Mouse (Mus musculus) midbrain, embryonic 16.5 days (tissue): ENCODE results near the gene Rpl10. TPM values are rescaled to one million over a fixed set of nuclear protein-coding genes. Genes with fewer than 3 reads are reported as not detected.

ENCODE experiments used
- ATAC-seq: fragments of 200-750 bp; cut with Nextera tagmentation; 2 replicates; pipeline ENCODE4 v1.8.0; 2017; ENCODE audit warnings: moderate TSS enrichment
- H3K27ac ChIP-seq: fragments of 300-500 bp; sonication (generic); 2 replicates; pipeline ENCODE4 v1.5.1; 2014; ENCODE audit warnings: mild to moderate bottlenecking, low read length, mixed read lengths
- H3K27me3 ChIP-seq: fragments of 300-500 bp; sonication (generic); 2 replicates; pipeline ENCODE4 v1.6.1; 2014; ENCODE audit warnings: low read depth, low read length, mixed read lengths; ENCODE audit not compliant: control insufficient read depth, insufficient read depth
- H3K36me3 ChIP-seq: fragments of 300-500 bp; sonication (generic); 2 replicates; pipeline ENCODE4 v1.6.1; 2014; ENCODE audit warnings: mild to moderate bottlenecking, low read length, moderate library complexity, mixed read lengths; ENCODE audit not compliant: control insufficient read depth, insufficient read depth
- H3K4me1 ChIP-seq: fragments of 300-500 bp; sonication (generic); 2 replicates; pipeline ENCODE4 v1.6.1; 2014; ENCODE audit warnings: mild to moderate bottlenecking, low read length, mixed read lengths; ENCODE audit not compliant: control insufficient read depth, insufficient read depth
- H3K4me2 ChIP-seq: fragments of 300-500 bp; sonication (generic); 2 replicates; pipeline ENCODE4 v1.6.1; 2014; ENCODE audit warnings: mild to moderate bottlenecking, low read length, mixed read lengths
- H3K4me3 ChIP-seq: fragments of 300-500 bp; sonication (generic); 2 replicates; pipeline ENCODE4 v1.5.1; 2014; ENCODE audit warnings: low read depth, mild to moderate bottlenecking, low read length, moderate library complexity, mixed read lengths
- H3K9ac ChIP-seq: fragments of 300-500 bp; sonication (generic); 2 replicates; pipeline ENCODE4 v1.6.1; 2014; ENCODE audit warnings: low read depth, low read length, mixed read lengths
- H3K9me3 ChIP-seq: fragments of 300-500 bp; sonication (generic); replicated peaks from 2 replicates; pipeline ENCODE4 v1.6.1; 2014; ENCODE audit warnings: mild to moderate bottlenecking, low read length, mixed read lengths; ENCODE audit not compliant: control insufficient read depth, poor library complexity, severe bottlenecking
- WGBS: fragments of 180-500 bp; shearing (Covaris S2); extraction: QIAGEN DNeasy Blood & Tissue Kit; methylation state at CpG from one replicate; pipeline ENCODE4 v1.1.7; 2014; 5-methylcytosine and 5-hydroxymethylcytosine counted together
- microRNA-seq: library from miRNA; unstranded; fragments of <30 nt; microRNA quantifications from one replicate; pipeline ENCODE4, GENCODE M21; 2017
- polyA plus RNA-seq: library from polyadenylated mRNA; unstranded; fragments of >200 nt; fragmentation: Nextera tagmentation; extraction: Ambion mirVana; gene quantifications from 2 replicates; pipeline ENCODE4 v1.2.1, GENCODE M21; 2015

Gene Rpl10
- polyA plus RNA-seq, 1 experiment from 2014 or later: 454 TPM

DNA sequence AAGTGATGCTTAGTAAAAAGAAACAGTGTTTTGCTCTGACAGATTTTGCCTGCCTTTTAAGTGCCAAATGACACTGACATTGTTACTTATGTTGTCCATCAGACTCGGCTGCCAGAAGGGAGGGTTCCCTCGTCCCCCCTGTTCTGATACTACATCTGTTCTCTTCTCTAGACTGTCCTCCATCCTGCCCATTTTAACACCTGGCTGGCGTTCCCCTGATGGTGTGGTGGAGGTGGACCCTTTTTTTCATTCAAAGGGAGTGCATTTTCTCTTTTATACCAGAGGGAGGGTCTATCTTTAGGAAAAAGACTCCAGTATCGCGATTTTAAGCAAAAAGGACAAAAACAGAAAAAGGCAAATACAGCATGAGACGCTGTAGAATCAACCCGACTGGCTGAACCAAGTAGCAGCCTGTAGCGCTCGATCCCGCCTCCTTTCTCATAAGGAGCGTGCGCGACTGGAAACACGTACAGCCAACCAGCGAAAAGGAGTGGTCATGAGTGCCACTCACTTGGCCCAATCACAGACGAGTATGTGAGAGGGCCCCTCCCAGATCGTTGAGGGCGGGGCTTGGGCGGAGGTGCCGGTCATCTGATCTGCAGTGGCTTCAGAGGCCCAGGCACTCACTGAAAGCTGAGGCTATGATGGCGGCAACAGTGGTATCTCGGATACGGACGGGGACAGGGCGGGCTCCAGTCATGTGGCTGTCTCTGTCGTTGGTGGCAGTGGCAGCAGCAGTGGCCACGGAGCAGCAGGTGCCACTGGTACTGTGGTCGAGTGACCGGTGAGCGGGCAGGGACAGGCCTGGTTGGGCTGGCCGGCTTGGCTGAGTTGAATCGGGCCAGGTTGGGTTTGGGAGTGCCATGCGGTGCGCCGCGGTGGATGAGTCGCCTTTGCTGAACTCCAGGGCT lies 26.2 kb downstream of the Rpl10 start, which contains the start of gene Atp6ap1:
Atp6ap1 (plus strand) TSS at position 560 of the 911 bp plus-strand sequence.
- Histone ChIP-seq H3K9me3 (no peaks in the 10 kb centered on the region), H3K27me3 (no peaks in the 10 kb centered on the region), H3K27ac (peak within 1 kb of the TSS; percentile 85), H3K4me2 (peak within 1 kb of the TSS; percentile 78), H3K4me3 (peak within 1 kb of the TSS; percentile 64), H3K36me3 (0 out of 2 replicates have a peak, but pooled peaks cover 3% of the 10 kb centered on the region), H3K4me1 (peaks cover 11% of the 10 kb centered on the region), H3K9ac (peak within 1 kb of the TSS; percentile 84)
- 22% methylated on average over 37 of the region's 37 CpGs for WGBS
- peak; percentile 99 for ATAC-seq

DNA sequence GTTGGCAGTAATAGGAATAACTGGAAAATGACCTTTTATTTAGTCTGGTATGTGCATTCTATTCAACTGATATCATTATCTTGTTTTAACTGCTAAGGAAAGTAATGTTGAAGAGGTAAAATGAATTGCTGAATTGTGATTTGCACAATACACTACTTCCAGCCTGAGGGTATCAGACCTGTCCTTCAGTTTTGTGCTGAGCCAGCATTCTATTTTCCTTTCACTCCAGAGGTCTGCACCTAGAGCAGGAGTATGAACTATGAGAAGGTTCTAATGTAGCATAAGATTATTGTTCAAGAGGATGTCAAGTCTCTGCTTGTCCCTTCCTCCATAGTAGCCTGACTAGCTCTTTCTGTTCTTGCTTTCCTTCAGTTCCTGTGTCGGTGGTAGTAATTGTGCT lies 27.7 kb downstream of the Rpl10 start:
- Histone ChIP-seq H3K27ac (no peak overlapping the region), H3K4me3 (no peak overlapping the region), H3K36me3 (0 out of 2 replicates have a peak, but pooled peaks cover 6% of the 10 kb centered on the region), H3K9ac (no peak overlapping the region), H3K9me3 (no peaks in the 10 kb centered on the region), H3K4me2 (no peak overlapping the region), H3K4me1 (peaks cover 11% of the 10 kb centered on the region), H3K27me3 (no peaks in the 10 kb centered on the region)
- WGBS: 96% methylated on average over 1 of the region's 1 CpGs
- no peak for ATAC-seq

DNA sequence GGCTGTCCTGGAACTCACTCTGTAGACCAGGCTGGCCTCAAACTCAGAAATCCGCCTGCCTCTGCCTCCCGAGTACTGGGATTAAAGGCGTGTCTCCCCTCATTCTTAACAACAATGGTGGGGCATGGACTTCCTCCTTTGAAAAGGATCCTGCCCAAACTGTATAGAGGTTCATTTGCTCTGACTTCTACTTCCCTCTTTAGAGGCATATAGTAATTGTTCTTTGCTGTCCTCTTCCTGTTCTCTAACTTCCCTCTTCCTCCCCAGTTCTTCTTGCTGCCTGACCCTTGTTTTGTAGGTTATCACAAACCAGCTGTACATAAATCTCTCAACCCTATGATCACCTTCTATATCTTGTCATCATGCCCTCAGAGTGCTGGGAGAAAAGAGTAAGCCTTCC lies 29.1 kb downstream of the Rpl10 start:
- no peaks in the 10 kb centered on the region for H3K27me3 ChIP-seq
- ATAC-seq: no peak
- peaks cover 15% of the 10 kb centered on the region for H3K4me1 ChIP-seq
- no peak overlapping the region for H3K9ac ChIP-seq
- H3K36me3 ChIP-seq: 0 out of 2 replicates have a peak, but pooled peaks cover 6% of the 10 kb centered on the region
- H3K4me2 ChIP-seq: no peak overlapping the region
- no peak overlapping the region for H3K27ac ChIP-seq
- WGBS: 73% methylated on average over 3 of the region's 3 CpGs
- no peaks in the 10 kb centered on the region for H3K9me3 ChIP-seq
- H3K4me3 ChIP-seq: no peak overlapping the region

DNA sequence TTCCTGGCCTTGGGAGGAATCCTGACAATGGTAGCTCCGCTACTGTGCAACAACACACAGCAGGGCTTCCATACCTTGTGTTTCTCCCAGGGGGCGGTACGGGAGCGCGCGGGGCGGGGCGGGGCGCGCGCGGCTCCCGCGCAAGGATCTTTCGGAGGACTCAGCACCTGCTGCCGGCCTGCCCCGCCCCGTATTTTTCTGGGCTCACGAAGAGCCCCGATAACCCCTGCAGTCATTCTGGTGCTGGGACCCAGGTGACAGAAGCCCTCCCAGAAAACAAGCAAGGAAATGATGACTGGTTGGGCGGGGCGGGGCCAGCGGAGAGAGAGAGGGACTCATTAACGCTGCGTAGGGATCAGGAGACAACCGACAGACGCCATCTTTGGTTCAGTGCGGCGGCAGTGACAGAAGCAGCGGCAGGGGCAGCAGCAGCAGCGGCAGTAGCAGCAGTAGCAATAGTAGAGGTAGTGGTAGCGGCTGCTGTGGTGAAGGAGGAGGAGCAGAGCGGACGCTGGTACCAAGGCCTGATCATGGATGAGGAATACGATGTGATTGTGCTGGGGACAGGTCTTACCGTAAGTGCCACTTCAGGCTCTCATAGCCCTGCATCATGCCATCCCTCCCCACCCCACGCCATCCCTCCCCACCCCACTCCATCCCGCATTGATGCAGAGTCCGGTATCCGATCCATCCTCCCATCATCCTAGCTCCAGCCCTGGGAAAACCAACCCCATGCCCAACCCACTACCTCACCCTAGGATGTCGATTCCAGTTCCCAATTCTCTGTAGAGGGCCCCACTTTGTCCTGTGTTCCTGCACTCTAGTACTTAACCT lies 34.5 kb downstream of the Rpl10 start, which contains the start of gene Gdi1:
Gdi1 (plus strand) TSS at position 132 of the 834 bp plus-strand sequence.
- Histone ChIP-seq H3K9ac (peak within 1 kb of the TSS; percentile 79), H3K27ac (peak within 1 kb of the TSS; percentile 96), H3K27me3 (no peaks in the 10 kb centered on the region), H3K9me3 (no peaks in the 10 kb centered on the region), H3K36me3 (peaks cover 6% of the 10 kb centered on the region; the same call in 1 of the 2 replicates), H3K4me1 (peaks cover 21% of the 10 kb centered on the region), H3K4me3 (peak within 1 kb of the TSS; percentile 49), H3K4me2 (peak within 1 kb of the TSS; percentile 80)
- peak; percentile 86 for ATAC-seq
- 18% methylated on average over 34 of the region's 41 CpGs for WGBS

DNA sequence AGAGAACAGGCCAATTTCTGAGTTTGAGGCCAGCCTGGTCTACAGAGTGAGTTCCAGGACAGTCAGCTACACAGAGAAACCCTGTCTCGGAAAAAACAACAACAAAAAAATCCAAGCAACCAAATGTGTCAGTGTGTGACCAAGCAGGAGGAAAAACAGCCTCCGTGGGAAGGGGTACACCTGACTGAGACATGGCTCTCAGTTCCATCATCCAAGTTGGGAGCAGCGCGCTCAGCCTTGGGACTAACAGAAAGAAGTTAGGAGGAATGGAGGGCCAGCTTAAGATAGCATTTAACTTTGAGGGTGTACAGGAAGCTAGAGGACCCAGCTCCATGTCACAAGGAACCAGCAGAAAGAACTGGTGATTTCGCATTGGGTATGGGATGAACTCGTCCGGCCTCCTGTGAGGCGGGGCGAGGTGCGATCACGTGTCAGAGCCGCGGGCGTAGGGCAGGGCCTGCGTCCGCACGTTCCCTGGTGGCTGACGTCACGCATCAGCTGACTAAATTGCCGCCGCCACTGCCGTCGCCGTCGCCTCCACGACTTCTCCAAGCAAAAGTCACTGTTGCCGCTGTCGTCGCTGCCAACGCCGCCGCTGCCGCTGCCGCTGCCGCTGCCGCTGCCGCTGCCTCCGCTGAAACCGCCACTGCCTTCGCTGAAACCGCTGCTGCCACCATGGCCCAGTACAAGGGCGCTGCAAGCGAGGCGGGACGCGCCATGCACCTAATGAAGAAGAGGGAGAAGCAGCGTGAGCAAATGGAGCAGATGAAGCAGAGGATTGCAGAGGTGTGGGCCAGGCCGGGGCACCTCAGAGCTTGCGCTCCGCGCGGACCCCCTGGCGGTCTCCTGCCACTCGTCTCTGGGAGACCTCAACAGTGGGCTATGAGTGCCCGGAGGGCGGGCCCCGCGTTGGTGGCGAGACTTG lies 42.2 kb downstream of the Rpl10 start, which contains the start of gene Fam50a:
Fam50a (plus strand) TSS at position 494 of the 925 bp plus-strand sequence.
- H3K27ac ChIP-seq: peak within 1 kb of the TSS; percentile 85
- no peaks in the 10 kb centered on the region for H3K9me3 ChIP-seq
- 24% methylated on average over 40 of the region's 59 CpGs for WGBS
- H3K4me2 ChIP-seq: peak within 1 kb of the TSS; percentile 76
- ATAC-seq: peak; percentile 95
- peak within 1 kb of the TSS; percentile 61 for H3K4me3 ChIP-seq
- peaks cover 9% of the 10 kb centered on the region for H3K4me1 ChIP-seq
- H3K27me3 ChIP-seq: no peaks in the 10 kb centered on the region
- H3K9ac ChIP-seq: peak within 1 kb of the TSS; percentile 73
- no peaks in the 10 kb centered on the region; the same call in 1 of the 2 replicates for H3K36me3 ChIP-seq

Small RNA genes within 50 kb of the gene (microRNA-seq; reads per million reads assigned to microRNA genes)
- gene Mir7091: not detected
- 0.69 reads per million for gene Mir7092

Other genes starting within 250 kb of the Rpl10 start
- 38.8 and 39.3 TPM in 2 replicates for gene Irak1, start 246.9 kb upstream of the Rpl10 start, polyA plus RNA-seq
- not detected in 2 replicates for gene Opn1mw, start 143.3 kb upstream of the Rpl10 start, polyA plus RNA-seq
- 11.7 and 14.0 TPM in 2 replicates for gene Mecp2, start 135.4 kb upstream of the Rpl10 start, polyA plus RNA-seq
- gene Tex28, start 103.0 kb upstream of the Rpl10 start, polyA plus RNA-seq: not detected in 2 replicates
- 0.11 TPM in 1 of 2 replicates, not detected in the other for gene Tktl1, start 93.6 kb upstream of the Rpl10 start, polyA plus RNA-seq
- gene Flna, start 21.0 kb upstream of the Rpl10 start, polyA plus RNA-seq: 84.6 and 88.4 TPM in 2 replicates
- 12.8 and 13.5 TPM in 2 replicates for gene Emd, start 16.1 kb upstream of the Rpl10 start, polyA plus RNA-seq
- 79.8 and 81.3 TPM in 2 replicates for gene Taz, start 11.1 kb downstream of the Rpl10 start, polyA plus RNA-seq
- 2.8 and 4.3 TPM in 2 replicates for gene Dnase1l1, start 11.5 kb downstream of the Rpl10 start, polyA plus RNA-seq
- gene Atp6ap1, start 26.3 kb downstream of the Rpl10 start, polyA plus RNA-seq: 317 and 348 TPM in 2 replicates
- gene Gdi1, start 34.2 kb downstream of the Rpl10 start, polyA plus RNA-seq: 1,108 and 1,139 TPM in 2 replicates
- 61.9 and 62.3 TPM in 2 replicates for gene Fam50a, start 42.2 kb downstream of the Rpl10 start, polyA plus RNA-seq
- gene Plxna3, start 58.3 kb downstream of the Rpl10 start, polyA plus RNA-seq: 63.9 and 68.4 TPM in 2 replicates
- gene Lage3, start 82.8 kb downstream of the Rpl10 start, polyA plus RNA-seq: 63.2 and 68.7 TPM in 2 replicates
- 65.9 and 72.6 TPM in 2 replicates for gene Ubl4a, start 102.4 kb downstream of the Rpl10 start, polyA plus RNA-seq
- gene Slc10a3, start 102.5 kb downstream of the Rpl10 start, polyA plus RNA-seq: 8.5 and 9.7 TPM in 2 replicates
- gene Fam3a, start 122.5 kb downstream of the Rpl10 start, polyA plus RNA-seq: 33.6 and 36.1 TPM in 2 replicates
- 16.4 and 19.9 TPM in 2 replicates for gene Ikbkg, start 122.5 kb downstream of the Rpl10 start, polyA plus RNA-seq
- 47.7 and 49.4 TPM in 2 replicates for gene G6pdx, start 158.4 kb downstream of the Rpl10 start, polyA plus RNA-seq
- gene Gm6880, start 210.6 kb downstream of the Rpl10 start, polyA plus RNA-seq: 0.36 TPM in 1 of 2 replicates, not detected in the other